Mouse (Mus musculus): ENCODE data around the gene Sowahb.

Gene Sowahb

GRCm38 (mm10) chr5:93044584-93045370 is at the start of gene Sowahb:
Gene Sowahb (minus strand): TSS chr5:93045022.
- peak; percentile 71 for DNase-seq

DNA sequence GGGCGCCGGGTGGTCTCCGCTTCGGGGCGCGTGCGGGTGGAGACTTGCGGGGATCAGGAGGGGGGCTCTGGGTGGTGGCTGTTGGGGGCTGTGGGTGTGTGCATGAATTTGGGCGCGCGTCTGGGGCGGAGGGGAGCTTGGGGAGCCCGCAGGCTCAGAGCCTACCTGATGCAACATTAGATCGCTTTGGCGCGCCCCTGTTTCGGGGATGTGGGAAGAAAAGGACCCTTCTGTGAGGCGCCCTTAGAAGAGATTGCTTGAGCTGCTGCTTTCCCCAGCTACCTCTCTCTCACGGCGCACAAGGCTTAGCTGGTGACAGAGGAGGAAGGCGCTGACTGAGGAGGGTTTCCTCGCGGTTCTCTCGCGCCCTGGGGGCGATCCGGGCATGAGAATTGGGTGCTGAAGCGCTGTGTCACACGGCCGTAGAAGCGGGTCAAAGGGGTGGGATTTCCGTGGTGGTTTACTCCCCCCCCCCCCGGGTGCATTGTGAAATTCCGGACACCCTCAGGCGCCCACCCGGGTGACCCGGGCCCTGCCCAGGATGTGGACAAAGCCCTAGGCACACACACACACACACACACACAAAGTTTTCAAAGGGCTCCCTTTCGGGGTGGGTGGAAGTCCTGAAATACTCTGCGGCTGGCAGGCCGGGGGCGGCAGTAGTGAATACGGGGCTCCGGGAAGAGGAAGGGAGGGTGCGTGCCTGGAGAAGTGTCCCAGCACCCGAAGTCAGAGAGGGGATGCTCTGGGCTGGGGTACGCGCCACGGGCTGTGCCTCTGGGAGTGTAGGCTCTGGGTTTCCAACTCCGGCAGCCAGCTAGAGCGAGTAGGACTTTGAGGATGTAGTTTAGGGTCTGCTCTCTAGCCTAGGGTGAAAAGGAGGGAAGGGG is 49.1 kb upstream of the Sowahb start:
- DNase-seq: peak; percentile 67

- DNase-seq: peak; percentile 96
Measured at GRCm38 (mm10) chr5:93092857-93093622, 48.2 kb upstream of the Sowahb start, which contains the start of gene Sept11. Gene Sept11 (plus strand): TSS chr5:93093437.

- DNase-seq: peak; percentile 64
Measured at GRCm38 (mm10) chr5:93092147-93092781, 47.4 kb upstream of the Sowahb start.

DNA sequence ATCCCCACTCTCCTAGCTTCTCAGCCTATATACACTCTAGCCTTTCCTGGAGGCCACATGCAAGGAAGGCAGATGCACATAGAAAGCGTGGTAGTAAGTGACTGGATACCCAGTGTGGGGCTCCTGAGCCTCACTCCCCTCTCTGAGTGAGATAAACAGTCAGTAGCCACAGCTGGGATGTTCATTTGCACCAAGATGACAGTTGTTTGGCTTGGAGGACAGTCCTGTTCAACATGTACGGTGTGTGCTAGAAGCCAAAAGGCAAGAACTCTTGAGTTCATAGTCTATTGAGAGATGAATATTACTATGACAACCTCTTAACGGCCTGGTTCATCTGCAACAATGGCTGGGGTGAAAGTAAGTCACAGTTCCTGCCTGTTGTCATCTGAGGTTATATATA is 46.4 kb upstream of the Sowahb start:
- no peak for DNase-seq

- DNase-seq: no peak
Measured at GRCm38 (mm10) chr5:93085900-93086299, 41.1 kb upstream of the Sowahb start.

GRCm38 (mm10) chr5:93085015-93085598 is 40.3 kb upstream of the Sowahb start:
- DNase-seq: no peak

DNA sequence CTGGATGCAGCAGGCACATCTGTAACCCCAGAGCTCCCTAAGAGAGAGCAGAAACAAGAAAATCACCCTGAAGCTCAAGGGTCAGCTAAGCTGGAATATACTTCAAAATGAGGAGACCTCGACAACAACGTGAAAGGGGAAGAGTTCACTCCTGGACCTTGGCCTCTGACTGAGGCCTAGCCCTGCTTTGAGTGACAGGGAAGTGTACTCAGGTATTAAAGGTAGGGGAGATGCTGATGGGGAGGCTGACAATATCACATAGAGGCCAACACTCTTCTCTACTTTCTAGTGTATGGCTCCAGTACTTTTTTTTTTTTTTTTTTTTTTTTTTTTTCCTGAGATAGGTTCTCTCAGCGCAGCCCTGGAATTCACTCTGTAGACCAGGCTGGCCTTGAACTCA is 34.8 kb upstream of the Sowahb start:
- no peak for DNase-seq

DNA sequence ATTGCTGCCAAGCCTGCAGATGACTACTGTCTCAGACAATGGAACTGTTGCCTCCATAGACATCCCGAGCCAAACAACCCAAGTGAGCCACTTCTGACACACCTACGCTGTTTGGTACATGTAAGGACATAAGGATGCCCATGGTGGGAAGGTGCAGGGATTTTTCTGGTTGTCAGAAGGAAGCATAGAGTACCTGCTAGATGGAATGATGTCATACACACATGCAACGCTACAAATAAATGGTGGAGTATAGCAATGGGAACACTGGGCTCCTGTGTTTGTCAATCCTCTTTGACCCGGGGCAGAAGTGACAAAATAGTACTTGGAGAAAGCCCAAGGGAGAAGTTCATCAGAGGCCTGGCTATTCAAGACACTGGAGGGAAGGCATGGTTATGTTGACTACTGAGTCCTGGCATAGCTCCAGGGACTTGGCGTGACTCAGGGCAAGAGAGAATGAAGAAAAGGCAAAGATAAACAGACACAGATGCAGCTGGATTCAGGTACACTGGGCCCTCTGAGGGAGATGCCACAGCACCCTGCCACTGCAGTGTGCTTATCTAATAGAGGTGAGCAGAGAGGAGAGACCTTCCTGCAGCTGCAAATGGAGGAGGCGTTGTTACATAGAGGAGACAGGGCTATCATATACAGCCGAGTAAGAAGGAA is 33.0 kb upstream of the Sowahb start:
- no peak for DNase-seq

DNA sequence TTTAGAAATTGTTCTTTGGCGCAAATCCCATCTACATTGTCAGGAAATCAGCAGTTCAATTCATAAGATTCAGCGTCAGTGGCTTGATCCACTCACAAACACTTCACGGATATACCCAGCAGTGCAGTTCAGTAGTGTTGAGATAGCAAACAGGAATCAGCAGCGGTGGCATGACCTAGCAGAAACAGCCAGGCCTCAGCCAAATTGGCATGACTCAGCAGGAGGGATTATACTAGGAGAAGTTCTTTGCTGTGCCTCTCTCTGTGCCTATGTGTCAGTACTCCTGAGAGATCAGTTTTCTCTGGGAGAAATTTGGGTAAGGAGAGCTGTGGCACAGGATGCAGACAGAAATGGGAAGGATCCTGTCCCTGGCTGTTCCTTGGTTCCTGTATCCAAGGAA is 16.0 kb upstream of the Sowahb start:
- no peak for DNase-seq

DNA sequence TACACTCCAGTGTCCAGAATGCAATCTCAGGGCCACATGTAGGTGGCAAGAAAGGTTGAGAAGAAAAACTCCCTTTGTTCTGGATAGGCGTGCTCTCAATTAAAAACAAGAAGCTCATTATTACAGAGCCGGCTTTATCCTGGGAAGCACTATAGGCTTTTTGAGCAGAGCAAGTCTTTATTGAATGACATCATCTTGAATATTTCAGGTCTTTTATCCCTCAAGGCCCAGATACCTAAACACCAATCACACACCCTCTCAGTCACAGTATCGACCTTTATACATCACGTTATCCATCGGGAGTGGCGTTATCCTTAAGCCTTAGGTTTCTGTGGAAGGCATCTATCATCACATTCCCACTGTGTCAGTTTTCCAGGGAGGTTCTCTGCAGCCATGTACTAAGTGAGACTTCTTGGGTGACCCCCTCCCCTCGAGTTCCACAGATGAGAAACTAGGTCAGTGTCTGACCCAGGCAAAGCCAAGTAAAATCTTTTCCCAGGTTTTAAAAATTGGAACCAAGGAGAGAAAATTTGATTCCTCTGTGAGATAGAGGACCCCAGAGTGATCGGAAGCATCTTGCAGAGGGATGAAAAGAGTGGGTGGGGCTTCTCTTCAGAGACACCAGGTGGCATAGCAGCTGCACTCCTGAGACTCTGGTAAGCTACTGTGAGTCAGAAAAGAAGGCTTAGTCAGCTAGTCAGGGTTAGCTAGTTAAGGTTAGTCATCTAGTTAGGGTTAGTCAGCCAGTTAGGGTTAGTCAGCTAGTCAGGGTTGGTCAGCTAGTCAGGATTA is 9.0 kb upstream of the Sowahb start:
- no peak for DNase-seq

- no peak for DNase-seq
Measured at GRCm38 (mm10) chr5:93051951-93052350, 7.1 kb upstream of the Sowahb start.

GRCm38 (mm10) chr5:93051041-93051440 is 6.2 kb upstream of the Sowahb start:
- DNase-seq: no peak

- DNase-seq: no peak
Measured at GRCm38 (mm10) chr5:93049971-93050370, 5.1 kb upstream of the Sowahb start.

DNA sequence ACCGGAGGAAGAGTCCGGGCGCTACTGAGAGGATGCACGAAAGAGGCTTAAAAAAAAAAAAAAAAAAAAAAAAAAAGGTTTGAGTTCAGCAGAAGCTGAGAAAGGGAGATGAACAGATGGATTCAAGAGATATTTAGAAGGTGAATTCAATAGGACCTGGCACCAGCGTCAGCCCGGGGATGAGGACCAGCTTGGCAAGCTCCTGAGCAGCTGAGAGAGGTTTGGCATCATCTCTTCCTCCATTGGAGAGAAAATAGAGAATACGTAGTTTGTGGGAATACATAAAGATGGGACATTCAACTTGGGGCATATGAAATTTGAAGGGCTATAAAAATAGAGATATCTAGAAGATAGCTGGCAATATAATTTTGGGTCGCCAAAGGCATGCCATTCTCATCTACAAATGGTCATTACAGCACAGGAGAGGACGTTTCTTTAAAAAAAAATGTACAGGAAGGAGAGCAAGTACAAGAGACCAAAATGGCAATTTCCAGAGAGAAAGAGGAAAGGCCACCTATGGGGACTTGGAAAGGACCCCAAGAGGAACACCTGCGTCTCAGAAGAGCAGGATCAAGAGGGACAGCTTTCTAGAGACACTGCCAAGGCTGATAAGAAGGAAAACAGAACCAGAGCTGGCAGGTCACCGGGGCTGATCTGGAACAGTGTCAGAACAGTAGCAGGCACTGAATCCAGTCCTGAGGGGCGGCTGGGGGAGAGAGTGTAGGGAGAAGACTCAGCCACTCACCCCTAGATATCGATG is 3.8 kb upstream of the Sowahb start:
- no peak for DNase-seq

- no peak for DNase-seq
Measured at GRCm38 (mm10) chr5:93046306-93046845, 1.6 kb upstream of the Sowahb start.

DNA sequence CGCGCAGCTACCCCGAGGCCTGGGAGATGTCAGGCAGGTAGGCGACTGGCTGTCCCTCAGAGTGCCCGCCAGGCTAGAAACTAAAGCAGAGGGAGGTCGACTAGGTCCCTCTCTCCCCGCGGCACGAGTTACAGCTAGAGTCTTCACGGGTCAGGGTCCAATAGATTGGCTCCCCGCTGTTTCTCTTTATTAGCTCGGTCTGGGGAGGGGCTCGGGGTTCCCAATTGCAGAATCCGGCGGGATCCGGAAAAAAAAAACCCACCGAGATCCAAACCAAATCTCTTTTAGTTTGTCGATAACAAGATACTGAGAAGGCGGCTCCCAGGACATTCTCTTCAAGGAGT is 521 bp upstream of the Sowahb start:
- DNase-seq: no peak

DNA sequence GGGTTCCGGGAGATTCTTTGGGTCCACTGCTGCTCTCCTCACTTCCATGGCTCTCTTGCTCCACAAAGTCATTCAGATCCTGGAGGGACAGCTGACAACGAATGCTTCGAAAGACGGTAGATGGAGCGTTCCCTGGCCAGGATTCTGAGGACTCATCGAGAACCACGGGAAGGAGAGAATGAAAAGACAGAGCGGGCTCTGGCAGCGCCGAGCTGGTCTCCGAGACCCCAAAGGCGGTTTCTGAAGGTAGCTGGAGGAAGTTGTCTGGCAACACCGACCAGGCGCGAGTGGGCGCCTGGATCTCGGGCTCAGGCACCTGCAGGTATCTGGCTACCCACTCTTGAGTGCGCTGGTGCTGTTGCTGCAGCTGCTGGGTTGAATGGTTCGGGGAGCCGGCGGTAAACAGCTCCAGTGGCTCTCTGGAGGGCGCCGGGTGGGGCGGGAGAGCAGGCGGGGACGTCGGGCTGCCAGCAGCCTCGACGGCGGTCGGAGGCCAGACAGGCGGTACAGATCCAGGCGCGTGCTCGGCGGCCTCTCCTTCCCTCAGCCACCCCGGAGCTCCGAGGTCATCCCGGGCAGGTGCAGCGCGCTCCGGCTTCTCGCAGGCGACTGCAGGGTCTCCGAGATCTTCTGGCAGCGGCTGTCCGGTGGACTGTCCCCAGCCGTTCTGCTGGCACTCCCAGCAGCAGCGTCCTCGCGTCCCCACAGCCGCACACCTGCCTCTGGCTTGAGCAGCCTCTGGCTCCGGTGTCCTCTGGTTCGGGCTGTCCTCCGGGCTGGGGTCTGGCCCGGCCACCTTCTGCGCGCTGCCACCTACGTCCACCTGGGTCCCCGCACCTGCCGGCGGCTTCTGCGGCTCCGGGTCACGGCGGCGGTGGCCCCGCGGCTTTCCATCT is 886 bp downstream of the Sowahb start:
- DNase-seq: peak; percentile 33

All from right cerebral cortex, adult 18-20 months (tissue).